Mouse (Mus musculus) midbrain, embryonic 11.5 days (tissue): Measurements from ENCODE around the gene Stk33. TPM values are rescaled to one million over a fixed set of nuclear protein-coding genes. Genes with fewer than 3 reads are reported as not detected.

Experiments
- ATAC-seq: fragments of 200-750 bp; cut with Nextera tagmentation; 2 replicates; pipeline ENCODE4 v1.8.0; 2017; ENCODE audit warnings: moderate TSS enrichment, moderate library complexity; ENCODE audit not compliant: low FRiP score
- DNase-seq: peaks from one replicate; pipeline ENCODE4 v3.0.0; 2015; ENCODE audit warnings: low spot score; ENCODE audit errors: missing footprints
- H3K27ac ChIP-seq: fragments of 300-500 bp; sonication (generic); 2 replicates; pipeline ENCODE4 v1.5.1; 2014; ENCODE audit warnings: low read depth, low read length
- H3K27me3 ChIP-seq: fragments of 300-500 bp; sonication (generic); 2 replicates; pipeline ENCODE4 v1.6.1; 2014; ENCODE audit warnings: mild to moderate bottlenecking, low read length, moderate library complexity, mixed read lengths; ENCODE audit not compliant: control insufficient read depth, insufficient read depth
- H3K36me3 ChIP-seq: fragments of 300-500 bp; sonication (generic); 2 replicates; pipeline ENCODE4 v1.6.1; 2014; ENCODE audit warnings: mild to moderate bottlenecking, low read length, moderate library complexity, mixed read lengths; ENCODE audit not compliant: control insufficient read depth, insufficient read depth
- H3K4me1 ChIP-seq: fragments of 300-500 bp; sonication (generic); 2 replicates; pipeline ENCODE4 v1.6.1; 2014; ENCODE audit warnings: low read length; ENCODE audit not compliant: control insufficient read depth, insufficient read depth
- H3K4me2 ChIP-seq: fragments of 300-500 bp; sonication (generic); 2 replicates; pipeline ENCODE4 v1.6.1; 2014; ENCODE audit warnings: mild to moderate bottlenecking, moderate library complexity
- H3K4me3 ChIP-seq: fragments of 300-500 bp; sonication (generic); 2 replicates; pipeline ENCODE4 v1.5.1; 2014; ENCODE audit warnings: low read depth, low read length
- H3K9ac ChIP-seq: fragments of 300-500 bp; sonication (generic); 2 replicates; pipeline ENCODE4 v1.6.1; 2014; ENCODE audit warnings: low read length
- H3K9me3 ChIP-seq: fragments of 300-500 bp; sonication (generic); 2 replicates; pipeline ENCODE4 v1.6.1; 2016; ENCODE audit warnings: low read length; ENCODE audit not compliant: control insufficient read depth
- WGBS: fragments of 180-500 bp; shearing (Covaris S2); extraction: QIAGEN DNeasy Blood & Tissue Kit; methylation state at CpG from one replicate; pipeline ENCODE4 v1.1.7; 2014; 5-methylcytosine and 5-hydroxymethylcytosine counted together
- polyA plus RNA-seq: library from polyadenylated mRNA; unstranded; fragments of >200 nt; fragmentation: Nextera tagmentation; extraction: Ambion mirVana; gene quantifications from 2 replicates; pipeline ENCODE4 v1.2.1, GENCODE M21; 2014

Stk33 gene
- polyA plus RNA-seq, 1 experiment from 2014 or later: 28.4 TPM

DNA sequence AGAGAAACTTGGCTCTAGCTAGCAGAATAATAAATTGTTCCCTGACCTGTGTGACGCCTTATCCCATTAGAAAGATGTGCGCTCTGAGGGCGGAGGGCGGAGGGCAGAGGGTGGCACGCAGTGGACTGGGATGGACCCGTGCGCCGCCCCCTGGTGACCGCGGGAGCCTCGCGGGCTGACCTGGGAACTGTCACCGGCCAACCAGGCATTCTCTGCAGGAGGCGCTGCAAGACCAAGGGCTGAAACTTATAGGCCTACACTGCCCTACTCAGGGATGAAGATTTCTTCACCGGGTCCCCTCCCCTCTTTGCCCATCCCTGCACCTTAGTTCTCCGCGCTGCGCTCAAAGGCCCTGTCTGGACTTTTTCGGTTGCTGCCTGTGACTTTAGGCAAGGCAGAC is 197.6 kb downstream of the Stk33 start:
- no peak overlapping the region for H3K27ac ChIP-seq
- 0 out of 2 replicates have a peak, but pooled peaks cover 3% of the 10 kb centered on the region for H3K9me3 ChIP-seq
- no peak overlapping the region for H3K4me3 ChIP-seq
- peaks cover 18% of the 10 kb centered on the region for H3K4me1 ChIP-seq
- 0 out of 2 replicates have a peak overlapping the region, but pooled peaks have one; percentile 16 for H3K9ac ChIP-seq
- H3K4me2 ChIP-seq: no peak overlapping the region
- 7% methylated on average over 19 of the region's 19 CpGs for WGBS
- no peaks in the 10 kb centered on the region for H3K36me3 ChIP-seq
- H3K27me3 ChIP-seq: no peaks in the 10 kb centered on the region
- peak; percentile 69 for ATAC-seq
- DNase-seq: no peak

GRCm38 (mm10) chr7:109239346-109239745 is 199.5 kb downstream of the Stk33 start:
- ATAC-seq (no peak), DNase-seq (peak; percentile 81)
- no peak overlapping the region for H3K9ac ChIP-seq
- H3K27me3 ChIP-seq: no peaks in the 10 kb centered on the region
- H3K27ac ChIP-seq: no peak overlapping the region
- 83% methylated on average over 1 of the region's 1 CpGs for WGBS
- H3K9me3 ChIP-seq: 0 out of 2 replicates have a peak, but pooled peaks cover 3% of the 10 kb centered on the region
- peaks cover 29% of the 10 kb centered on the region for H3K4me1 ChIP-seq
- H3K36me3 ChIP-seq: no peaks in the 10 kb centered on the region
- H3K4me2 ChIP-seq: no peak overlapping the region
- H3K4me3 ChIP-seq: no peak overlapping the region

DNA sequence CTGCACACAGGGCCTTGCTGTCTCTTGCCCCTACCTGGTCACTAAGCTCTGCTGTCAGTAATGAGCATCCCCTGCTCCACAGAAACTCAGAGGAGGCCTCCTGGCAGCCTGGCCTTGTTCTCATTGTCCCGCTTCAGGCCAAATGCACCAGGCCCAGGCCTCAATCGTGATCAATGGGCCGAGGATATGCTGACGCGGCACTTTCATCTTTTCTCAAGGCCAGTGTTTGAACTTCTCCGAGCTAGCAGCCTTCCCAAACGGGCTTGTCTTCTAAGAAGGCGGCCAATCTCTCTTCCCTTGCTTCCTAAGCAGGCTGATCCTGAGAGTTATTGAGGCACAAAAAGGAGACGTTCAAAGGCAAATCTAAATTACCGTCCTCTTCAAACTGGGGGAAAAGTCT is 200.2 kb downstream of the Stk33 start:
- no peak overlapping the region for H3K4me2 ChIP-seq
- no peak overlapping the region for H3K9ac ChIP-seq
- no peaks in the 10 kb centered on the region for H3K27me3 ChIP-seq
- H3K36me3 ChIP-seq: no peaks in the 10 kb centered on the region
- no peak overlapping the region for H3K27ac ChIP-seq
- 62% methylated on average over 10 of the region's 10 CpGs for WGBS
- no peak overlapping the region for H3K4me3 ChIP-seq
- ATAC-seq: no peak
- H3K4me1 ChIP-seq: peaks cover 36% of the 10 kb centered on the region
- DNase-seq: peak; percentile 75
- H3K9me3 ChIP-seq: 0 out of 2 replicates have a peak, but pooled peaks cover 3% of the 10 kb centered on the region

DNA sequence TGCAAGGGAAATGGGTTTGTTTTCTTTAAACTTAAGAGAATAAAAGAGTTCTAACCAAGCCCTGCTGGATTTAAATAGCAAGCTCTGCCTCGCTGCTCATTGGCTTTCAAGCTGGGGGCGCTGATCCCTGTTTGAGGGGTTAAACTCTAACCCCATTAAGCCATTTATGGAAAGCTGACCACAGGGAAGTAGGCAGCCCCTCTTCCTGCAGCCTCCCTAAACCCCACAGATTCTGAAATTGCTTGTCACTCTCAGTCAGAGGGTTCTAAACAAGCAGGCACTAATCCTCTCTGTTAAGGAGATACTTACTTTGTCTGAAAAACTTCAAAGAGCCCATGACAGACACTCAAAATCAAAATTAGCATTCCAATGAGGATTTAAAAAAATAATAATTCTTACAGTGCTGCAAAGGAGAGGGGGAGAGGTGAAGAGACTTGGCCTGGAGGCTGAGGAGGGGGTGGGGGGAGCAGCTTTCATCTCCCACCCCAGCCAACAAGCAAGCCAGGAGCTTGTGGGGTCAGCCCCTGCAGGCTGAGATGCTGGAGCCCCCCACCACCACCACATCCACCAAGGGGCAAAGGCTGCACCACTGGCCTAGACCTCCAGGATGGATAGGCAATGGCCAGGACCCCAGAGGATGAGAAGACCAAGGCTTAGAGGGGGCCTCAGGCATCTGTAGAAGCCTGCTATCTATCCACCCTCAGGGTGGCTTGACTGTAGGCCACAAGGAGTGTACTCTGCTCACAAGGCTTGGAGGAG is 203.8 kb downstream of the Stk33 start:
- H3K9ac ChIP-seq: no peak overlapping the region
- H3K36me3 ChIP-seq: no peaks in the 10 kb centered on the region
- H3K27ac ChIP-seq: peak overlapping the region; percentile 72
- ATAC-seq: peak; percentile 51
- no peak overlapping the region for H3K4me3 ChIP-seq
- no peaks in the 10 kb centered on the region for H3K27me3 ChIP-seq
- H3K4me1 ChIP-seq: peaks cover 48% of the 10 kb centered on the region
- 5% methylated on average over 2 of the region's 2 CpGs for WGBS
- 0 out of 2 replicates have a peak, but pooled peaks cover 3% of the 10 kb centered on the region for H3K9me3 ChIP-seq
- H3K4me2 ChIP-seq: no peak overlapping the region
- peak; percentile 87 for DNase-seq

GRCm38 (mm10) chr7:109234476-109234875 is 204.4 kb downstream of the Stk33 start:
- Histone ChIP-seq H3K27ac (peak overlapping the region; percentile 72), H3K4me1 (peaks cover 48% of the 10 kb centered on the region), H3K36me3 (no peaks in the 10 kb centered on the region), H3K9me3 (0 out of 2 replicates have a peak, but pooled peaks cover 3% of the 10 kb centered on the region), H3K4me3 (no peak overlapping the region), H3K27me3 (no peaks in the 10 kb centered on the region), H3K4me2 (no peak overlapping the region), H3K9ac (no peak overlapping the region)
- 7% methylated on average over 5 of the region's 5 CpGs for WGBS
- ATAC-seq: peak; percentile 0; the same call in 1 of the 2 replicates
- DNase-seq: peak; percentile 87

DNA sequence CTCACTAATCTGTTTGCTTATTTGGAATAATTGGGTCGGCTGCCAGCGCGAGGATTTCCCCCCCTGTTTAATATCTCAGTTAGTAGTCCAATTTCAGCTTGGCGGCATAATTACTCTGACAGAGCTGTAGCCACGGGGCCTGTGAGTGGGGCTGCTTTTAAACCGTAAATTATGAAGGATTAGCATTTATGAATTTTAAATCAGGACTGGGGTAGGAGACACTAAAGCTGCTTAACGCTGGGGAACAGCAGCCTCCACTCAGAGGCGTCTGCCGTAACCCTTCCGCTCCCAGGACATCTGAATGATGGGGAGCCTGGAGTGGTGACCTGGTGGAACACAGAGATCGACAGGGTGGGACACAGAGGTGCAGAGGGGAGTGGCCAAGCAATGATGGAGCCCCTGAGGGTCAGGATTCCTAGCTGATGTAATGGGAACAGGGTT is 207.0 kb downstream of the Stk33 start:
- no peak for DNase-seq
- 16% methylated on average over 11 of the region's 11 CpGs for WGBS
- 0 out of 2 replicates have a peak, but pooled peaks cover 3% of the 10 kb centered on the region for H3K9me3 ChIP-seq
- H3K36me3 ChIP-seq: no peaks in the 10 kb centered on the region
- ATAC-seq: peak; percentile 81
- no peak overlapping the region for H3K9ac ChIP-seq
- H3K4me1 ChIP-seq: peaks cover 46% of the 10 kb centered on the region
- H3K4me2 ChIP-seq: no peak overlapping the region; the same call in 1 of the 2 replicates
- no peaks in the 10 kb centered on the region for H3K27me3 ChIP-seq
- peak overlapping the region; percentile 52 for H3K27ac ChIP-seq
- H3K4me3 ChIP-seq: no peak overlapping the region

GRCm38 (mm10) chr7:109231307-109231706 is 207.6 kb downstream of the Stk33 start:
- no peaks in the 10 kb centered on the region for H3K27me3 ChIP-seq
- no peak overlapping the region for H3K4me3 ChIP-seq
- ATAC-seq: peak; percentile 34
- no peak overlapping the region; the same call in 1 of the 2 replicates for H3K27ac ChIP-seq
- peak; percentile 89 for DNase-seq
- no peaks in the 10 kb centered on the region for H3K9me3 ChIP-seq
- no peaks in the 10 kb centered on the region for H3K36me3 ChIP-seq
- 38% methylated on average over 5 of the region's 5 CpGs for WGBS
- peaks cover 46% of the 10 kb centered on the region for H3K4me1 ChIP-seq
- H3K9ac ChIP-seq: no peak overlapping the region
- H3K4me2 ChIP-seq: no peak overlapping the region

GRCm38 (mm10) chr7:109230806-109231205 is 208.1 kb downstream of the Stk33 start:
- Histone ChIP-seq H3K36me3 (no peaks in the 10 kb centered on the region), H3K4me2 (no peak overlapping the region), H3K27me3 (no peaks in the 10 kb centered on the region), H3K4me3 (no peak overlapping the region), H3K9me3 (no peaks in the 10 kb centered on the region), H3K9ac (no peak overlapping the region), H3K4me1 (peaks cover 46% of the 10 kb centered on the region), H3K27ac (no peak overlapping the region)
- WGBS: 15% methylated on average over 2 of the region's 2 CpGs
- peak; percentile 94 for DNase-seq
- peak; percentile 33 for ATAC-seq
